Mouse (Mus musculus) hindlimb bud, embryonic 11.5 days (tissue): ENCODE results near the gene Epor.

Experiments
- DNase-seq: peaks from one replicate; pipeline ENCODE4 v3.0.0-alpha.2; 2012; ENCODE audit warnings: low read depth, low spot score; ENCODE audit errors: extremely low spot score

Gene Epor

DNA sequence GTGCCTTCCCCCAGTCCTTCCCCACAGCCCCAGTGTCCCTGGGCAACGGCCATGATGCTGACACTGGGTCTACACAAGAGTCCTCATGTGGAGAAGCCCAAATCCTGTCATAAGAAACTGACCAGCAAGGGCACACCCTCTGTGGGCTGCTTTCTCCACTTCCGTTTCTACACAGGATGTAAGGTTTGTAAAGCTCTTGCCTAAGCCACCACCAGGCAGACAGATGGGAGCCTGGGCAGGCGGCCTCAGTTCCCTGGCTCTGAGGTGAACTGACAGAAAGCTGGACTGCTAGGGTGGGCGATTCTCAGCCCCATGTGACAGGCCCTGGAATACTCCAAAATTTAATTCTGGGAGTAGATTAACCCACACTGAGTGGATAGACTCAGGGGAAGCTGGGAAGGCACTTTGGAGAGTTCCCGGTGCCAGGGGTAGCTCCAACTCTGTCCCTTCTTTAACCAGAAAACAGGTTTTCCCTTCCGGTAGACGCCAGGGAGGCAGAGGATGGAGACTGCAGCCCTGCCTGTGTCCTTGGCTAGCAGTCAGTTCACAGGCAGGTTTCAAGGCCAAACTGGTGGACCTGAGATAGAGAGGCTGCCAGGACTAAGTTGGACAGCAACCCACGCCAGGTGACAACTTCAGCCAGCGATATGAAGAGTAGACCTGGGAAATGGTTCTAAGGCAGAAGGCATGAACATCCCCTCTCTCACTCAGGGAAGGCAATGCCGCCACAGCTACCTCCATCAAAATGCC is 53.7 kb downstream of the Epor start:
- no peak for DNase-seq
